Mouse (Mus musculus) forebrain, embryonic 10.5 days (tissue): ENCODE measurements around the gene C3. TPM values are rescaled to one million over a fixed set of nuclear protein-coding genes. Genes with fewer than 3 reads are reported as not detected.

Experiments
- DNase-seq: peaks from one replicate; pipeline ENCODE4 v3.0.0-alpha.2; 2017; ENCODE audit warnings: low spot score; ENCODE audit errors: extremely low spot score
- H3K27ac ChIP-seq: fragments of 300-500 bp; sonication (generic); 2 replicates; pipeline ENCODE4 v1.5.1; 2016; ENCODE audit warnings: mild to moderate bottlenecking
- H3K27me3 ChIP-seq: fragments of 300-500 bp; sonication (generic); 2 replicates; pipeline ENCODE4 v1.6.1; 2016; ENCODE audit warnings: mild to moderate bottlenecking; ENCODE audit not compliant: poor library complexity, severe bottlenecking
- H3K36me3 ChIP-seq: fragments of 300-500 bp; sonication (generic); replicated peaks from 2 replicates; pipeline ENCODE4 v1.6.1; 2016; ENCODE audit warnings: mild to moderate bottlenecking, moderate library complexity
- H3K4me1 ChIP-seq: fragments of 300-500 bp; sonication (generic); 2 replicates; pipeline ENCODE4 v1.6.1; 2016
- H3K4me3 ChIP-seq: fragments of 300-500 bp; sonication (generic); 2 replicates; pipeline ENCODE4 v1.5.1; 2016; ENCODE audit warnings: mild to moderate bottlenecking, moderate library complexity
- H3K9me3 ChIP-seq: fragments of 300-500 bp; sonication (generic); 2 replicates; pipeline ENCODE4 v1.6.1; 2016; ENCODE audit warnings: mild to moderate bottlenecking, moderate library complexity
- WGBS: fragments of 180-500 bp; shearing (Covaris S2); methylation state at CpG from one replicate; pipeline ENCODE4 v1.1.7; 2016; 5-methylcytosine and 5-hydroxymethylcytosine counted together
- microRNA-seq: library from miRNA; unstranded; fragments of <30 nt; microRNA quantifications from one replicate; pipeline ENCODE4, GENCODE M21; 2017
- polyA plus RNA-seq: library from polyadenylated mRNA; unstranded; fragments of >200 nt; fragmentation: Nextera tagmentation; extraction: Ambion mirVana; gene quantifications from 2 replicates; pipeline ENCODE4 v1.2.1, GENCODE M21; 2016

The C3 gene
- polyA plus RNA-seq, 1 experiment from 2014 or later = 0.30 TPM

DNA sequence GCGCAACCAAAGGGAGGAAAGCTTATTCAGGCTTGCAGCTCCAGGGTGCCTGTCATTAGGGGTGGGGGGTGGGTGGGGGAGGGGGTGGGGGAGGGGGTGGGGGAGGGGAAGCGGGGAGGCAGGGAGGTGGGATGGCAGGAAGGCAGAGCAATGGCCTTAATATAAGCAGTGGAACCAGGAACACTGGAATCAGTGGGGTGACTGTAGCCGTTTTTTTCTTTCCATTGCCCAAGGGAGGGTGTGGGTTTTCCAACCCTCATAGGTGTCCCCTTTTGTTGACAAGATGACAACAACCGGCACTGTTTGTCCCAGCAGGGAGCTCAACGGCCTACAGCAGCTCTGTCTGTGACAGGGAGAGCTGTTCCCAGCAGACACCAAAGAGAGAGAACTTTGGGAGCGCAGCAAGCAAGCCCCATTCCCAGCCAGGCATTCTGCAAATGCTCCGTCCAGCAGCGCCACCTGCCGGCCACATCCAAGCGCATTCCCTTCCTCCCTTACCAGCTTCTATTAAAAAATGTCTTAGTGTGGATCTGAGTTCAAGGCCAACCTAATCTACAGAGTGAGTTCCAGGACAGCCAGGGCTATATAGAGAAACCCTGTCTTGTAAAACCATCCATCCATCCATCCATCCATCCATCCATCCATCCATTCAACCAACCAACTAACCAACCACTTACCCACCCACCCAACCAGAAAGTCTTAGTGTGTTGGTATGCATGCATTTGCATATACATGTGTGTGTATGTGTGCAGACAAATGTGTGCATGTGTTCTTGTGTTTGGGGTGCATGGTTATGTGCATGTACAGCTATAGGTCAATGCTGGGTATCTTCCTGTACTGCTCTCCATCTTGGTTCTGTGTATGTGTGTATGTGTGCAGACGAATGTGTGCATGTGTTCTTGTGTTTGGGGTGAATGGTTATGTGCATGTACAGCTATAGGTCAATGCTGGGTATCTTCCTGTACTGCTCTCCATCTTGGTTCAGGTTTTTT lies 60.8 kb downstream of the C3 start:
- Histone ChIP-seq H3K36me3 (no peaks in the 10 kb centered on the region), H3K9me3 (no peaks in the 10 kb centered on the region), H3K4me3 (peak overlapping the region; percentile 25), H3K4me1 (peaks cover 6% of the 10 kb centered on the region), H3K27me3 (peaks cover 6% of the 10 kb centered on the region; the same call in 1 of the 2 replicates), H3K27ac (peak overlapping the region; percentile 15; the same call in 1 of the 2 replicates)
- WGBS = 9% methylated on average over 11 of the region's 11 CpGs
- DNase-seq = peak; percentile 87

Small RNAs within 50 kb of the gene (microRNA-seq; reads per million reads assigned to microRNA genes)
- not detected for gene Mir6978

Other genes with a start within 250 kb of the C3 start
- not detected in 2 replicates for gene Acer1, start 246.0 kb downstream of the C3 start, polyA plus RNA-seq
- gene Clpp, start 237.8 kb downstream of the C3 start, polyA plus RNA-seq = 186 and 188 TPM in 2 replicates
- gene Alkbh7, start 230.8 kb downstream of the C3 start, polyA plus RNA-seq = 37.0 and 38.6 TPM in 2 replicates
- gene Pspn, start 228.1 kb downstream of the C3 start, polyA plus RNA-seq = 0.35 and 0.50 TPM in 2 replicates
- 82.3 and 83.9 TPM in 2 replicates for gene Gtf2f1, start 216.8 kb downstream of the C3 start, polyA plus RNA-seq
- 0.34 and 0.43 TPM in 2 replicates for gene Gm17949, start 216.7 kb downstream of the C3 start, polyA plus RNA-seq
- 47.7 and 50.2 TPM in 2 replicates for gene Khsrp, start 196.6 kb downstream of the C3 start, polyA plus RNA-seq
- gene Slc25a41, start 186.5 kb downstream of the C3 start, polyA plus RNA-seq = not detected in 2 replicates
- 3.6 and 4.0 TPM in 2 replicates for gene Crb3, start 169.0 kb downstream of the C3 start, polyA plus RNA-seq
- 10.0 and 10.6 TPM in 2 replicates for gene Slc25a23, start 168.3 kb downstream of the C3 start, polyA plus RNA-seq
- gene Dennd1c, start 149.6 kb downstream of the C3 start, polyA plus RNA-seq = 2.7 and 4.1 TPM in 2 replicates
- gene Tubb4a, start 140.4 kb downstream of the C3 start, polyA plus RNA-seq = 36.2 and 40.1 TPM in 2 replicates
- gene Tnfsf9, start 122.8 kb downstream of the C3 start, polyA plus RNA-seq = 10.6 and 11.3 TPM in 2 replicates
- not detected in 2 replicates for gene Cd70, start 78.4 kb downstream of the C3 start, polyA plus RNA-seq
- 0.15 and 0.16 TPM in 2 replicates for gene Tnfsf14, start 34.0 kb downstream of the C3 start, polyA plus RNA-seq
- gene Gpr108, start 20.3 kb upstream of the C3 start, polyA plus RNA-seq = 22.7 and 22.8 TPM in 2 replicates
- 43.8 and 49.9 TPM in 2 replicates for gene Trip10, start 21.3 kb upstream of the C3 start, polyA plus RNA-seq
- 1.4 and 1.7 TPM in 2 replicates for gene Vav1, start 51.0 kb upstream of the C3 start, polyA plus RNA-seq
- 0.90 and 1.5 TPM in 2 replicates for gene Adgre1, start 130.6 kb upstream of the C3 start, polyA plus RNA-seq